Mouse (Mus musculus) thymus, postnatal 36 days (tissue): ENCODE results near the gene Mapk8.
"Not testable (repeated sequence)": the region's sequence is repeated elsewhere in the genome, so short reads cannot be mapped to it uniquely, and the experiment has no call there.

Source experiments
- DNase-seq, 2 experiments: peaks; one replicate each; pipeline ENCODE4 v3.0.0; 2022; ENCODE audit warnings: mixed read lengths in 2 of 2

The Mapk8 gene

GRCm38 (mm10) chr14:33447027-33447569, at the start of gene Mapk8:
Gene Mapk8 (minus strand): TSS chr14:33447158.
- DNase-seq, result peak; percentile 98 to 100

DNA sequence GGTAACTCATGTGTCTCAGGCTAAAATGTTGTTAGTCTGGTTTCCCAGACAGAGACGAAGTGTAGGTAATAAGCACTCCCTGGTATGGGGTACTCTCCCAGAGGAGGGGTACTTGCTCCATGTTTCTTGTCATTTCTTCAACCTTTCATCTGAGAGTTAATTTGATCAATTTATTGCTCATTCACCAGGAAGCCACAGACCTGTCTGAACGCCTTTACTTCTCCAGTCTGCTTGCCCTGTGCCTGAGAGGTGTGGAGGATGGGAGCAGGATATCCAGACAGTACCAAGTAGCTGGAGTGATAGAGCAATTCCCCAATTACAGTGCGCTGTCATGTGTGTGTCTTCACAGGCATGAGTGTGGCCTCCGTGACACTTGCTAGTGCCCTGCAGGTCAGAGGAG, 48.3 kb upstream of the Mapk8 start:
- no peak for DNase-seq

GRCm38 (mm10) chr14:33487805-33488550, 41.0 kb upstream of the Mapk8 start:
- DNase-seq, result no peak

- DNase-seq, result no peak
These were observed 35.0 kb upstream of the Mapk8 start for GRCm38 (mm10) chr14:33481991-33482390.

DNA sequence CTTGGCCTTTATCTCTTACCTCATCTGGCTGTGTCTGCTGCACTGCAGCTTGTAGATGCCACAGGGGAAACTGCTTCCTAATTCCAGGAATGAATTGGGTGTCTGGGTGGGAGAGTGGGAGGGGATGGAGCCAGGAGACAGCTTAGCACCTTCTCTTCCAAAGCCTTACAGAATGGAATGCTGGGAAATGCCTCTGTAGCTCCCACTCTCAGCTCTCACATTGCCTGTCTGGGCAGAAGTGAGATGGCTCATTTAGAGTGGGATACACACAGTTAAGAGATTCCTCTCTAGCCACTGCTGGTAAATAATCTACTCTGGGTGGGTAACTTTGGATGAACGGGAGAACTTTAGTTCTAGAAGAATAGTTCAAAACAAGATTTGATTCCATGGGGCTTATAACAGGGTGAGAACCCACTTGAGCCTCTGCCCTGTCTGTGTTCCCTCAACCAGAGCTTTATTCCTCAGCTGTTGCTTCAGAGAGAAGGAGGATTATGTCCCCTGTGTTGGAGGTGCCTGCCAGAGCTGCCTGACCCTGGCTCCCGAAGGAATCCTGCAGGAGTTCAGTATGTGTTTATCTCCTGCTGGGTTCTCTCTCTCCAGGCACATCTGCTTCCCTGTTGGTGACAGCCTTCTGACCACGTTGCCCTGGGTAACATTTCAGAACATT, 29.3 kb upstream of the Mapk8 start:
- DNase-seq, result no peak

DNA sequence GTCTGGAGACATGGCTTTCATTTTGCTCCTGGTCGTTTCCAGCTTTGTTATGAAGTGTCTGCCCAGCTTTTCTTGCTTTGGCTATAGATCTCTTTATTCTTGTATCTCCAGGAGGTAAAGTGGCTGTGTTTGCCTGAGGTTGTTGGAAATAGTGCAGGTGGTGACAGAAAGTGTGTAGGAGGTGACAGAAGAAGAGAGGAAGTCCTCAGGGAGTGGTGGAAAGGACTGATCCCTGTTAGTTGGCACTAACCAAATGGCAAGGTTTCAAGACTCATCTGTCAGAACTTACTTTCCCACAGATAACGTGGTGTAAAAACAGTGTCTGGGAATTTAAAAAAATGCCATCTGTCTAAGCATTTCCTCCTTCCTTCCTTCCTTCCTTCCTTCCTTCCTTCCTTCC, 27.5 kb upstream of the Mapk8 start:
- no peak for DNase-seq

- DNase-seq, result no peak
These were observed 24.4 kb upstream of the Mapk8 start, which contains the start of gene Frmpd2 for GRCm38 (mm10) chr14:33471331-33471730. Gene Frmpd2 (plus strand): TSS chr14:33471696.

DNA sequence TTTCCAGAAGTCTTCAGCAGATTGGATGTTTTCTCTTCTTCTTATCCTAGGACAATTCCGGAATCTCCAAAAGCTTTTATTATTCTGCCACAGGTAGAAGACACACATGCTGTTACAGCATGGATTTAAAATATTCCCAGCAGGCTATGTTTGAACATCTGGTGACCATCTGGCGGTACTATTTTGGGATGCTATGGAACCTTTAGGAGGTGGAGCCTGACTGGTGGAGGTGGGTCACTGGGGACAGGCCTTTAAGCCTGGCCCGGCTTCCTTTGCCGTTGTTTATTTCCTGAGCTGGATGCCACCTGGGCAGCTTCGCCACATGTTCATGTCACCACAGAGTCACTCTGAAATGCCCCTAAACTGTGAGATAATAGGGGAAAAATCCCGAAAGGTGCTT, 20.8 kb upstream of the Mapk8 start:
- DNase-seq, result no peak

DNA sequence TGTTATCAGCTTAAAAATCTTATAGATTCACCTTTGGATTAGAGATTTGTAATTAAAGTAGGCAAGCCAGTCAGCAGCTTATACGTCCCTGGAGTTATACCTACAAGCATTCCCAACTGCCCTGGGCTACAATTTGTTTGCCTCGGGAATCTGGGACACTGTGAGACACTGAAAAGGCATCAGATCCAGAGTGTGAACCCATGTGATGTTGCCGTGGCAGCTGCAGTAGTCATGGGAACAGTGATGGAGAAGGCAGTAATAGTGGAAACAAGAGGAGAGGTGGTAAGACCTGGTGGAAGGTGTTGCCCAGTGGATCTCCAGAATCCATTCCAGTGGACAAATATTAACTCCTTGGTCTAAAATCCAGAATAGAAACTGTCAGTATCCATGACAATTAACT, 16.7 kb upstream of the Mapk8 start:
- no peak for DNase-seq

- DNase-seq, result no peak
These were observed 3.4 kb upstream of the Mapk8 start for GRCm38 (mm10) chr14:33450331-33450730.

DNA sequence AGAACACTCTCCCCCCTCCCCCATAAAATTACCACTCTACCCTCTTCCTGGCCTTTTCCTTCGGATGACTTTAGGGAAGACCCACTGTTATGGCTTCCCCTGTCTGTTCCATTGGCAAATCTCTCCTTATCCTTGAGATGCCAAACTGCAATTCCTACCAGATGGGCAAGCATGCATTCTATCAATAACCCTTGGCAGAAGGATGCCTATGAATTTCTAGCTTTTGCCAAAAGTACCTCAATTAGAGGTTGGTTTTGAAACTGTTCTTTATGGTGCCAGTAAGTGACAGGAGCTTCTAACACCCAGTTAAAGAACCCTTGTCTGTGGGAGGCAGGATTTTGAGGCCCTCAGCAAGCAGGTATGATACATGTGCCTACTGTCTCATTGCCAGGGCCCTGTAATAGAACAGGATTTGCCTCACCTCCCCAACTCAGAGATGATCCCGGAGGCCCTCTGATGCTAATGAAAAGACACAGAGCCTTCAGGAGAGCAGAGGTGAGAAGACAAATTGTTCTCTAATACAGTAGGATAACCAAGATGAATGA, 2.4 kb upstream of the Mapk8 start:
- DNase-seq, result no peak

DNA sequence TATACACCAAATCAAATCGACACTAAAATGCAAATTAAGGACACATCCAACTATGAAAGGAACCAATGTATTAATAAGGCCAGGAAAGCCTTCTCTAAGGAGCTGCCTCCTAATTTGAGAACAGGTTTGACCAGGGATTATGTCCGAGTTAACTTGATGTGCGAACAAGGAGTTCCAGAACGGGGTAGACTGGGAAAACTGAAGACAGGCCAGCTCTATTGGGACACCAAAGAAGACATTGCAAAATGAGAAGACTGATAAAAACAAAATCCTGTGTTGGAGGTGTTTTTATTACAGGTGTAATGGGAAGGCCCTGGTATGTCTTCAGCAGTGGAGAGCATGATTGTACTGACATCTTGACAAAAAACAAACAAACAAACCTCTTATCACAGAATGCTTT, 1.3 kb upstream of the Mapk8 start:
- DNase-seq, result no peak

- DNase-seq, result no peak
These were observed 366 bp downstream of the Mapk8 start for GRCm38 (mm10) chr14:33446561-33447023.

DNA sequence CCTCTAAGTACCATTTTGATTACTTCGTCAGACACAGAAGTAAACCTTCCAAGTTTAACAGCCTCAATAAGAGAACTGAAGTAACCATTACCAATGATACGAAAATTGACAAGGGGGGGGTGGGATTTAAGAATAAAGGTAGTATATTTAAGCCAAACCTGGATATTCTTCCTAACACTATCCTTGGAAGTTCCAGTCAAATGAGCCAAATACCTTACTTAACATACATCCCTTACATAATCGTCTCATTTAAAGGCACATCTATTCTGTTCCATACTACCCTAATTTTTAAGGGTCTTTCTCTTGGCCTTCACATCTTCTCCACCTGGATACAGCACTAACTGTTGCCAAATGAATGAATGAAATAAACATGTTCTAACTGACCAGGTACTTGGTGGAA, 996 bp downstream of the Mapk8 start:
- no peak for DNase-seq

DNA sequence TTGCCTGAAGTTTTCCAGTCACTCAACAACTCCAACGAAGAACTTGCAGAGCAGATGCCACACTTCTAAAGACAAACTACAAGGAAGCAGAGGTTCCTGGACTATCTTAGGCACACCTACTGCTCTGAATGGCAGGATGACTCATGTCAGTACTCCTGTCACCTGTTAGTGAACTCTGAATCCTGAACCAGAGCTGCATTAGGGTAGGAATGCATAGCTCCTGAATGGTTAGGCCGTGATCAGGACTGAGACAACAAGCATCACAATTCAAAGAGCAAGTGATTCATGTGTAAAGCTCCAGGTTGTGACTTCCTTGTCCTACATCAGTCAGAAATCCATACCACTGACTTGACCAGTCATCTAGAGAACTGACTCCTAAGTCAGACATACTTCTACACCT, 3.2 kb downstream of the Mapk8 start:
- no peak for DNase-seq

GRCm38 (mm10) chr14:33432485-33432884, 14.5 kb downstream of the Mapk8 start:
- not testable (repeated sequence) for DNase-seq

- no peak for DNase-seq
These were observed 22.8 kb downstream of the Mapk8 start for GRCm38 (mm10) chr14:33424124-33424523.

DNA sequence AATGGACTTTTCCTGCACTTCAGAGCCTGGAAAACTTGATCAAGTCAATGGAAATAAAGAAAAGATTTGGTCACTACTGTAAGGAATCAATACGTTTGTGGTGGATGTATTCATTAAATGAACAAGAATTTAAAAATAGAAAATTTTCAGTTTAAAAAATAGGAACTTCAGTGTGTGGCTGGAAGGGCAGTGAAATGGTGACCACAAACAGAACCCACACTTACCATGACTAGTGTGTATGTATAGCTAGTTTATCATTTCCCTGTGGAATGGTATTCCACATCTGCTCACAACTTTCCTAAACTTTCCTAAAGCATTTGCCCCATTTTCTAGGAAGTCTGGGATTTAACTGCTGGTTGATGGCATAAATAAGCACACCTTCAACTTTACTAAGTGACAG, 24.0 kb downstream of the Mapk8 start:
- no peak for DNase-seq

- DNase-seq, result no peak
These were observed 28.5 kb downstream of the Mapk8 start for GRCm38 (mm10) chr14:33418311-33418909.

DNA sequence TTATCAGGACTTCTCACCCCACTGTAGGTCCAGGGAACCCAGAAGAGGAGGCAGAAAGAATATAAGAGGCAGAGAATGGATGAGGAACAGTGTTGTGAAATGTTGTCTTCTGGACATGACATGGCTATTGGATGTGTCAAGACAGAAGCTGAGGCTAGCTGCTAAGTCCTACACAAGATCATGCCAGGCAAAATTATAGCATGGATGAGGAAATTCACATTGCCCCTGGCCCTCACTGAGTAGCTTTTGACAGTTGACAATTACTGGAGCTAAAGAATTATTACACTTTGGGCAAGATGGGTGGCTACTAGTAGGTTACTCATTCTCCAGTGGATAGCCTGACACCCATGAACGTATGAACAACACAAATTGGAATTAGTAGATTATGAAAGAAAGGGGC, 31.2 kb downstream of the Mapk8 start:
- no peak for DNase-seq

DNA sequence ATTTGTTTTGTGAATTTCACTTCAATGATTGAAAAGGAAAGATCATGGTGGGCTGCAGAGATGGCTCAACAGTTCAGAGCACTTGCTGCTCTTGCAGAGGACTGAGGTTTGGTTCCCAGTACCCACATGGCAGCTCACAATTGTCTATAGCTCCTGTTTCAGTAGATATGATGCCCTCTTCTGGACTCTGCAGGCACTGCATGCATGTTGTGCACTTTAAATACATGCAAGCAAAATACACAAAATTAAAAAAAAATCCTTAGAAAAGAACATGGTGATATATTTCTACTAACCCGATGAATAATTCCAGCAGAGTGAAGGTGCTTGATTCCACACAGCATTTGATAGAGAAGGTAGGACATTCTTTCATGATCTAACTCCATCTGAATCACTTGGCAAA, 44.6 kb downstream of the Mapk8 start:
- DNase-seq, result peak in 1 of 2 experiments; percentile 17

- DNase-seq, result no peak
These were observed 46.9 kb downstream of the Mapk8 start for GRCm38 (mm10) chr14:33400019-33400418.
